Mouse (Mus musculus): ENCODE measurements around the gene Inpp5e. TPM values are rescaled to one million over a fixed set of nuclear protein-coding genes. Genes with fewer than 3 reads are reported as not detected.

Inpp5e gene
- total RNA-seq, 4 experiments from 2014 or later: 9.0 to 9.6 (median 9.2) TPM

DNA sequence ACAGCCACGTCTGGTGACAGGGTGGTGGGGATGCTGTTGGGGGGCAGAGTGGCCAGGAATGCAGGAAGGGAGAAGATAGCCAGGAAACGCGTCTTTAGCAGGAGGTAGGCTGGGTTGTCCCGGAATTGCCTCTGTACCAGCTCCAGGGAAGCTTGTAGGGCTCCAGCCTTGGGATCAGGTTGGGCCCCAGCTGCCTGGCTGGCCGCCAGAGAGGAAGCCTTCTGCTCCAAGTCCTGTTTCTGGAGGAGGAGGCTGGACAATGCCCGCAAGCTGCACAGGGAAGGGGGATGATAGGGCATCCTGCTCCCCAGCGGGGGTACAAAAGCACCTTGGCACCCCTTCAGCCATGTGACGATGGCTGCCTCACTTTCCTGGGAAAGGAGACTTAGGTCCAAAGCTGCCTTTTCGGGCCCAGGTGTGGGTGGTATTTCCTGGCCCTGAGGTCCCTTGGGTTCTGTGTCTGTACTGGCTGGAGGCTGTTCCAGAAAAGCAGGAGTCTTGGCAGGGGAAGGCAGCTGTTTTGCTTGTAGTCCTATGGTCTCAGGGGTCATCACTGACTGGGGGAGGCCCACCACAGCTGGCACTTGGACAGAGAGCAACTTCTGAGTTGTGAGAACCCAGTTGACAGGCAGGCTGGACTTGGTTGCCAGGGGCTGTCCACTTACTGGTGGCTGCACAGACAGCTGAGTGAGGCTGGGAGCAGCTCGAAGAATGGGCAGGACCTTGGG lies 44.1 kb downstream of the Inpp5e start:
- peak; percentile 74 to 78 for DNase-seq (ENCODE audit: low spot score in 2 of 2)

DNA sequence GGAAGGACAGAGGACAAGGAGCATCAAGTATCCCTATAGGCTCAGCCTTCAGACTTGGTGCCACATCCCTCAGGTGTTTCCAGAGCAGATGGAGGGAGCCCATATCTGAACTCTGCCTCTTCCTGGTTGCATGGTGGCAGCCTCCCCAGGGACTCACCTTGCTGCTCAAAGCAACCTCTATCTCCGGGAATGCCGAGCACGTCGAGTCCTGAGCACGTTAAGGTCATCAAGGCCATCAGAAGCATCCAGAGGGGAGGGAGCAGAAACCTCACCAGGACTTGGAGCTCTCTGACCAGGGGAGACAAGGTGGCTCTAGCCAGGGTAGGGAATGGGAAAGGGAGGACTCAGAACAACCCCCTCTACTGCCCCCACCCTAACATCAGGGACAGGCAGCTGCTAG lies 45.5 kb downstream of the Inpp5e start:
- no peak for DNase-seq (ENCODE audit: low spot score in 2 of 2)

DNA sequence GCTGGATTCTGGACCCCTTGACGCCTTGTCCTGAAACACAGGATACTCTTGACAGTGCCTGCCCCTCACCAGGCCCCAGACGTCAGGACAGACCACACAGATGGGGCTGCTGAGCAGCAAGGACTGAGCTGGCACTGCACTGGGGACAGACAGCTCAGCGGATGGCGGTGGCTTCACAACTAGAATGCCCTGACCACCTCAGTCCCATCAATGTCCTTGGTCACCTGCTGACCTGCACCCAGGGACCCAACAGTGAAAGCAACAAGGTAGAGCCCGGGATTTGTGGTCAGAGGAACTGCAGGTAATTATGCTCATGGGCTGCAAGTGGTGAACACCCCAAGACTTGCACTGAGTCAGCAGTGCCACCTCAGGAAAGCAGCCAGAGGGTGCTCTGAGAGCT lies 46.0 kb downstream of the Inpp5e start:
- DNase-seq (ENCODE audit: low spot score in 2 of 2): no peak

DNA sequence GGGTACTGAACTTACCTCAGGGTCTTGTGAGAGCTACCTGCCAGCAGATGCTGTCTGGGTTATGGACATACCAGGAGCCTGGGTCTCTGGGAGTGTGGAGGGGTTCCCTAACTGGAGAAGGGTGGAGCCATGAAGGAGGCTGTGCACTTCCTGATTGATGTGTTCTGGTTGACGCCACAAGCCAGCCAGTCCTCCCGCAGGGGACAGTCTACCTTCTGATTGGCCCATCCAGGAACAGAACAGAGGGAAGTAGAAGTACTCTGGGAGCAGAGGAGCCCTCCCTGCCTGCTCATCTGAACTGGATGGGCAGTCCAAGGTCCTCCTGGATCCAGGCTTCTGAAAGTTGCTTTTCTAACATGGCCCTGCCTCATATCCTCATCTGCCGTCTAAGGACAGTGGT lies 48.2 kb downstream of the Inpp5e start, which contains the start of gene Card9:
Gene Card9, minus strand, starts transcription at position 147 of the 400 bp plus-strand sequence.
- no peak for DNase-seq (ENCODE audit: low spot score in 2 of 2)

DNA sequence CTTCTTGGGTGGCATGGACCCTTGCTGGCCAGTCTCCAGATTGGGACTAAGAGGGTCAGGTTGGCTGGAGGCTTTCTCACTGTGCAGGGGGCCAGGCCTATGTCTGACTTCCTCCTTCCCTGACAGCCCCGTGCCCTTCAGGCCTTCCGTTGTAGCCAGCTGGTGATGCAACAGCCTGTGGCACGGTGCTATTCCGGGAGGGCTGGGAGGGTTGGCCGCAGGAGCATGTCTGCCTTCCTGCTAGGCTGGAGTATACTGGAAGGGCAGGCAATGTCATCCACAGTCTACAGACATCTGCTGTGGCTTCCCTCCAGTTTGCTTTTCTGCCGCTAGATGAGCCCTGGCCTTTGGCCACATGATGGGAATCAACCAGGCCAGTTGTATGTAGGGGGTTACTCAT lies 49.0 kb downstream of the Inpp5e start:
- peak in 1 of 2 experiments; percentile 30 for DNase-seq (ENCODE audit: low spot score in 2 of 2)

DNA sequence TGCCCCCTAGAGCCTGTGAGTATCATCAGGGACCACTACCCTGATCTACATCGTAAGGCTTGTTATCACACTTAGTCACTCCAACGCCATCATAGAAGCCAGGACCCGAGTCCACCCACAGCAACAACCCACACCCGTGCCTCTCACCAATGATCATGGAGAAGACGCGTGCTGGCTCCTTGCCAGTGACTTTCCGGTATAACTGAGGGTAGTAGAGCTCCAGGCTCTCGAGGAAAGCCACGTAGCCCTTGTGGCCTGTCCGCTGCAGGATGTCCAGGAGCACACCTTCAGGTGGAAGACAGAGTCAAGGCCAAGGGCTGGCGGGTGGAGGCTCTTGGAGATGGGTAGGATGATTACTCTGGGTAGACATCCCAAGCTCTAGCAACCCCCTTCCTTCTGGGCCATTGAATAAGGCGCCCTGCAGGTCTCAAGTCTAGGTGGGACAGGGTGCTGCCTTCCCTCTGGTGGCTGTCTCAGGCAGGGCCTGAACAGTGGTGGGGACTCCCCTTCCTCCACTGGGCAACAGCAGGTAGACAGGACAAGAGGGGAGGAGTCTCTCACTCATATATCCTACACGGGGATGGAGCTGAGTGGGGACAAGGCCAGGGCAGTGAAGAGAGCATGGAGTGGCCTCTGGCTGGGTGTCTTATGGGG lies 50.2 kb downstream of the Inpp5e start:
- no peak for DNase-seq (ENCODE audit: low spot score in 2 of 2)

DNA sequence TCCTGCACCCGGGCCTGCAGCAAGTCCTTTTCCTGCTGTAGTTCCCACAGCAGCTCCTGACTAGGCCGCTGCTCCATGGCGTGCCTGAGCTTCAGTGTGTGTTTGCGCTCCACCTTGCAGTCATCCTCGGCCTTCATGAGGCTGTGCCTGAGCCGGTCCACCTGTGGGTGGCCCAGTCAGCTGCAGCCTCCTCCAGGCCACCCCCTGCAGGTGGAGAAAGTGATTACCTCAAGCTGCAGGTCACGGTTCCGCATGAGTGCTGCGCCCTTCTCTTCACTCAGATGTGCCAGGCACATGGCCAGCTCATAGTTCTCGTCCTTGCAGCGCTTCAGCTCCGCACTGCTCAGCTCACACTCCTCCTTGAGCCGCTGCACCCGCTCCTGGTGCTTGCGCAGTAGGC lies 51.5 kb downstream of the Inpp5e start:
- no peak for DNase-seq (ENCODE audit: low spot score in 2 of 2)

DNA sequence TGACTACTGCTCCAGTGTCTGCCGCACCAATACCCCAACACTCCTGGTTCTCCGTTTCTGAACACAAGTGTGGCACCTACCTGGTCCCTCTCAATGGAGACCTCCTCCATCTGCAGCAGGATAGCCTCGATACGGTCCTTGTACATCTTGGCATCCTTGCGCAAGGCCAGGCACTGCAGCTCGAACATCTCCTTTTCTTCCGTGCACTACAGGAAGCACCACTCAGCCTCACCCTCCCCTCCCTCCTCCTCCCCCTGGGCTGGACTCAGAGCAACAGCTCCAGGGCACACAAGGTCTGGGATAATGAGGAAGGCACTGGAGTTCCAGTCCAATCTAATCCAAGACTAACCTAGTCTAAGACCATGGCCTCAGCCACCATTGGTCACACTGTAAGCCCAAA lies 52.3 kb downstream of the Inpp5e start:
- no peak for DNase-seq (ENCODE audit: low spot score in 2 of 2)

DNA sequence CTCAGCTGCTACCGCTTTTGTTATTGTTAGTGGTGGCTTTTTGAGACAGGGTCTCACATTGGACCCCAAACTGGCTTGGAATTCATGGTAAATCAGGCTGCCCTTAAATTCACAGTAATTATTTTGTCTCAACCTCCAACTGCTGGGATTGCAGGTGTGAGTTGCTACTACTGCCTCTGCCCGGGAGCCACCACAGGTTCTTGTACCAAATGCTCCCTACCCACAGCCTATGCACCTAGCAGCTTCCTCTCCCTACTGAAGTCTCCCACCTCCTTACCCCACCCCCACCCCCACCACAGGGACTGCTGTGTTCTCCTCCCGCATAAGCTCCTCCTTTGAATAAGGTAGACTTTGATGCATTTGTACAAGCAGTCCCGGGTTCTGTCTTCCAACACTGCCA lies 52.8 kb downstream of the Inpp5e start:
- DNase-seq (ENCODE audit: low spot score in 2 of 2): no peak

DNA sequence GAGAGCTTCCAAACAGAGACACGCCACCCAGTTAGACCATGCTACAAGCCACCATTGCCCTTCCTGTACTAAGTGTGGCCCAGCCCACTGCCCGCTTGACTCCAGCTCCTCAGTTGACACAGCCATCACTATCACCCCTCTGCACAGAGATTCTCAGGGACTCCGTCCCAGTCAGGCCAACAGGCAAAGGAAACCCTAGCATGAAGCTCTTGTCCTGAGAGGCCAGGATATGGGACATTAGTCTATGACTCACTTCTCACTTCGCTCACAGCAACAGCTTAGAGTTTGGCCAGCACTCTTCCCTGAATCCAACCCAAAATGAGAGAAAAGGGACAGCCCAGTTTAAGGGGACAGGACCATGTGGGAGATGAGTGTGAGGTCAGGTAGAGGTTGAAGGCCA lies 54.6 kb downstream of the Inpp5e start:
- DNase-seq (ENCODE audit: low spot score in 2 of 2): no peak

DNA sequence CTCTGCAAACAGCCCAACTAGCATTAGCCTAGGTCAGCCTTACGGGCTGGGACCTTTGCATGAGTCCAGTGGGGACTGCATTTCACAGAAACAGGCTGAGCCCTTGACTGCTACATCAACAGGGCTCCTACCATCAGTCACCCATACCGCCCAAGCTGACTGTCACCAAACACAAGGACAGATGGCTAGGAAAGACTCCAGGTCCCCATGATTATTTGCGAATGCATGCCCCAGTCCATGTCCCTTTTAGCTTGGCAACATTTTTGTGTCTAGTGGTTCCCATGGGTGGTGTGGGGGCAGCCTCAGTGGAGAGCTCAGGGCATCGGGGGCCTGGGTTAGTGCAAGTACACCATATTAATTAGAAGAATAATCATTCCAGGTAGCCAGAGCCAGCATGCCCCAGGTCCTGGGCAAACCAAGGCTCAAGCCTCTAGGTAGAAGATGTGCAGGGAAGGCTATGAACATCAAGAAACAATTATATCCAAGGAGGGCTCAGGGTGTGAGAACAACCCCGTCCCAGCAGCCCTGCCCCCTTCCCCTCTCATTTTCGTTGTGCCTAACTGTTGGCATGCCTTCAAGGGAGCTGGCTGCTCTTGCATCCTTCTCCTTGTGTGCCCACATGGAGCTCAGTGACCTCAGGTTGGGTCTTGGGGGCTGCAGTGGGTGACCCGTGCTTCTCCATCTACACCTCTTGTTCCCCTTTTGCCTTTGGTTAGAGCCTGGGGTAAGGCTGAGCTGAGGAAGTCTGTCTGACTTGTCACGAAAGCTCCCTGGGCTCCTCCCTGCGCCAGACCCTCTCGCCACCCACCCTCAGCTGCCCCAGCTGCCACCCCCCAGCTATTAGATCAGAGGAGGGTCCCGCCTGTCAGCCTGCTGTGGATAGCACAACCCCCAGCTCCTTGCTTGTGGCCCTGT lies 55.7 kb downstream of the Inpp5e start:
- no peak for DNase-seq (ENCODE audit: low spot score in 2 of 2)

DNA sequence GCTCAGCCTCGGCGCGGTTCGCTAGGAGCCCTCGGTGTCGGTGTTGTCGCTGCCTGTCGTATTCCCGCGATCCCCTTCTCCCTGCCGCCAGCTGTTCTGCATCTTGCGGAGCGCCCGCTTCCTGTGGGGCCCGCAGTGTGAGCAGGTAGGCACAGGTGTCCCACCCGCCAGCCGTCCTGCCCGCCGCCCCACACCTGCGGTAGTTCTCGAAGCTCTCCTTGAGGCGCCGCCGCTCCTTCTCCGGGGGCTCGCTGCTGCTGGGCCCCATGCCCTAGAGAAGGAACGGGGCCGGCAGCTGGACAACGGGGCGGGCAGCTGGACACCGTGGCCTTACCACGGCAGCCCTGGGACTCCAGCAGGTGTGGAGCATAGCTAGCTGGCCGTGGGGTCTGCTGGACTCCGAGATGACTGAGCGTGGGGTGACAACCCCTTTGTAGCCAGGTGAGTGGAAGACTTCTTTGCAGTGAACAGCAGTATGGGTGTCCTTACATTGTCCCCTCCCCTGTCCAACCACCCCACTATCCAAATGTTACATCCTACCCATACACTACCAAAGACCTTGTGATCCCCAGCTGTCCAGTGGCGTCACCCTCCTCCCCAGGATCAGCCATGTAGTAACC lies 56.6 kb downstream of the Inpp5e start:
- no peak for DNase-seq (ENCODE audit: low spot score in 2 of 2)

DNA sequence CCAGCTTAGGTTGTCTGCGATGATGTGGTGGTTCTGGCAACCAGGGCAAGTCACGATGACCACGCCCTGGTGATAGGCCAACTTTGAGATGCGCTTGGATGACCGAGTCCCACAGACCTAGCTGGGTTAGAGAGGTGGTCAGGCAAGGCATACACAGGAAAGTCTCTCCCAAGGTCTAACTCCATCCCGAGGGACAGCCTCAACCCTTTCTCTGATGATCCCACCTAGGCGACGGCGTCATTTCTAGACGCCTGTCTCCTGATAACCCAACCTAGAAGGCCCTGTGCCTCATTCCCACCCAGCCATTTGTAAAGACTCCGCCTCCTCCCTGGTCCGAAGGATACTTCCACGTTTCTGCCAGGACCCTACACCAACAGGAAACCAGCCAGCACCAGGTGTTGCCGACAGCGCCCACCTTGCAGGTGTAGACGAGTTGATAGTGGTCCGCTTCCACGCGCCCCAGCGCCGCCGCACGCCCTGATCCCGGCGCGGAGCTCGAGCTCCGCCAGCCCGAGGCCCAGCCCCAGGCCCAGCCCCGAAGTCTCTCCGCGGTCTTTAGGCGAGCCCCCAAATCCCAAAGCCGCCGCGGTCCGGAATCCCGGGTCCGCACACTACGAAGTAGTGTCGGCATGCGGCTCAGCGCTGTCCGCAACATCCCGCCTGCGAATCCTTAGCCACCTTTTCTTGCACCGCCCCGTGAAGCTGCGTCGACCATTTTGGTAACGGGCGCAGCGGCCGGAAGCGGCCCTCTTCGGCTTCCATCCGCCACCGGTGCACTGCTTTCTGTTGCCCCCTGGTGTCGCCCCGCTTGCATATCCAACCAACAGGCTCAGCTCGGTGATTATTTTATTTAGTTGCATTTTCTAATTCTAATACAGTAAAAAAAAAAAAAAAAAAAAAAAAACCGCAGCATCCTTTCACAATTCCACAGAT lies 57.4 kb downstream of the Inpp5e start, which contains the start of gene Dnlz:
Gene Dnlz, minus strand, starts transcription at position 753 of the 933 bp plus-strand sequence.
- peak; percentile 85 to 90 for DNase-seq (ENCODE audit: low spot score in 2 of 2)

DNA sequence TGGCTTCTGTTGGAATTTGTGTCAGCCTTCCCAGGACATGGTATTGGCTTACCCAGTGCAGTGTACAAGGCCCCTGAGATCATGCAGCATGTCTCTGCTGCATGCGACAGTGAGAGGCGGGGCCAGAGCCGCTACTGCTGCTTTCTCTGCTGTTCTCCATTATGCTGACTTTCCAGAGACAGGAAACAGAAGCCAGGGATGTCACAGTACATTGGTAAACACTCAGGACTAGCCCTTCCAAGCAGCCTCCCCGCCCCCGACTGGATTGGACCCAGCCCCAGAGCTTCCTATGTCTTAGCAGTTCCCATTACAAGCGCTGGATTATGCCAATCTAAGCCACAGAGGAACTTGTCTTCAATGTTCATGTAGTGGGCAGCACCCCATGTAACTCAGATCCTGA lies 60.8 kb downstream of the Inpp5e start:
- no peak for DNase-seq (ENCODE audit: low spot score in 2 of 2)

Other genes starting within 250 kb of the Inpp5e start
- gene Lhx3, start 200.9 kb downstream of the Inpp5e start, total RNA-seq (2022): not detected
- gene Qsox2, start 171.7 kb downstream of the Inpp5e start, total RNA-seq (2022): 1 to 10 TPM; 3.2 to 4.5 (median 3.3) TPM
- not detected for gene Ccdc187, start 114.6 kb downstream of the Inpp5e start, total RNA-seq (2022)
- 1 to 10 TPM in 3 of 4 experiments, under 1 TPM in 1; 0.75 to 3.6 (median 1.6) TPM for gene Gpsm1, start 93.7 kb downstream of the Inpp5e start, total RNA-seq (2022)
- 10 to 100 TPM; 19.6 to 21.5 (median 20.6) TPM for gene Dnlz, start 57.1 kb downstream of the Inpp5e start, total RNA-seq (2022)
- under 1 TPM; 0.22 to 0.51 (median 0.47) TPM for gene Card9, start 48.3 kb downstream of the Inpp5e start, total RNA-seq (2022)
- 1 to 10 TPM; 3.0 to 8.2 (median 4.9) TPM for gene Snapc4, start 28.6 kb downstream of the Inpp5e start, total RNA-seq (2022)
- gene Entr1, start 19.9 kb downstream of the Inpp5e start, total RNA-seq (2022): 10 to 100 TPM; 17.8 to 28.0 (median 24.8) TPM
- gene Pmpca, start 19.9 kb downstream of the Inpp5e start, total RNA-seq (2022): 100 to 1,000 TPM; 132 to 147 (median 133) TPM
- 10 to 100 TPM; 22.2 to 26.6 (median 24.3) TPM for gene Sec16a, start 36.0 kb upstream of the Inpp5e start, total RNA-seq (2022)
- gene Notch1, start 107.5 kb upstream of the Inpp5e start, total RNA-seq (2022): 1 to 10 TPM; 4.9 to 7.0 (median 5.2) TPM
- 10 to 100 TPM; 28.7 to 37.4 (median 31.6) TPM for gene Egfl7, start 170.8 kb upstream of the Inpp5e start, total RNA-seq (2022)
- gene Gm20532, start 177.4 kb upstream of the Inpp5e start, total RNA-seq (2022): not detected
- gene Agpat2, start 195.2 kb upstream of the Inpp5e start, total RNA-seq (2022): 1 to 10 TPM; 2.9 to 8.9 (median 5.6) TPM
- 1 to 10 TPM; 1.3 to 2.1 (median 1.6) TPM for gene Fam69b, start 219.3 kb upstream of the Inpp5e start, total RNA-seq (2022)